Mouse (Mus musculus) erythroblast, embryonic 14.5 days (primary cell): ENCODE measurements around the gene Parvb. TPM values are rescaled to one million over a fixed set of nuclear protein-coding genes. Genes with fewer than 3 reads are reported as not detected.

Experiments
- H3K27me3 ChIP-seq: 2 replicates; pipeline ENCODE4 v1.6.1; 2012; ENCODE audit warnings: inconsistent platforms; ENCODE audit not compliant: control insufficient read depth
- H3K36me3 ChIP-seq: 2 replicates; pipeline ENCODE4 v1.6.1; 2012; ENCODE audit warnings: mild to moderate bottlenecking, inconsistent platforms; ENCODE audit not compliant: control insufficient read depth
- H3K4me1 ChIP-seq: 2 replicates; pipeline ENCODE4 v1.6.1; 2012; ENCODE audit warnings: inconsistent platforms; ENCODE audit not compliant: control insufficient read depth
- H3K4me3 ChIP-seq: replicated peaks from 2 replicates; pipeline ENCODE3; 2012; ENCODE audit warnings: moderate library complexity, mild to moderate bottlenecking, inconsistent platforms
- H3K9me3 ChIP-seq: 2 replicates; pipeline ENCODE4 v1.6.1; 2012; ENCODE audit warnings: low read length, inconsistent platforms, mixed read lengths; ENCODE audit not compliant: control insufficient read depth
- GATA1 ChIP-seq: IDR thresholded peaks from 2 replicates; pipeline ENCODE4 v1.6.1; 2012; ENCODE audit warnings: low read length, inconsistent platforms, mixed read lengths
- TAL1 ChIP-seq: IDR thresholded peaks from 3 replicates; pipeline ENCODE4 v1.6.1; 2012; ENCODE audit warnings: low read length, inconsistent platforms, mixed read lengths
- polyA plus RNA-seq: library from polyadenylated mRNA; stranded (reverse); fragments of >175 nt; gene quantifications from 2 replicates; pipeline ENCODE4 v1.2.3, GENCODE M21; 2012

The Parvb gene
- polyA plus RNA-seq, 1 experiment = 6.3 TPM

DNA sequence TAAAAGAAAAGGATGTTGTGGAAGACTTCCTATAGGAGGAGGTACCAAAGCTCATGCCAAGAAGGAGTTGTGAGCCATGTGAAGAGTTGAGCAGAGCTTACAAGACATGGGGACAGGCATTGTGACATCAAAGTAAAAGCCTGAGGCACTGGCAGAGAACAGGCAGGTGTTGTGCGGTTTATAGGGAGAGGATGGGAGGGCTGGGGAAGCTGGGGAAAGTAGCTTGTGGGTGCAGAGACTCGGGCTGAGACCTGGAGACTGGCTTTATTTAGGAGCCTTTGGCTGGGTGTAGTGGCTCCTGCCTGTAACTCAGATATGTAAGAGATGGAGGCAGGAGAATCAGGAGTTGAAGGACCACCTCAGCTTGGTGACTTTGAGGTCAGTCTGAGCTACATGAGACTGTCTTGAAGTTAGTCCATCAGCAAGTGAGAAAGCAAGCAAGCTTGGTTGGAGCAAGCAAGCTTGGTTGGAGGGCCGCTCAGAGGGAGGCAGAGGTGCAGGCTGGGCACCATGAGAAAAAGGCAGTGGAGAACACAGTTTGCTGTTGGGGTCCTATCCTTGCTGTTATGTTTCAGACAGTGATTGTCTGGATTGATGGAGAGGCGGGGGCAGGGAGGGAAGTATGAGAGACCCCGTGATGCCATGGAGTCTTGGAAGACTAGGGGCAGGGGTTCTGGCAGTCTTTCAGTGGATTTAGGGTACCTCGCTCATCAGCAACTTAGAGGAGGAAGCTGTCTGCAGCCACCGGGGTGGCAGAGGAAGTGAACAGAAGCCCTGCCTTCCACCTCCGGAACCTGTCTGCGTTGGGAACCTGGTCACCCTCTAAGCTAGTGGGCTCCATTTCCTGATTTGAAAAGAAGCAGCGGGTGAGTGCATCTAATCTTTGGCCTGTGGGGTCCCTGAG lies 92.4 kb downstream of the Parvb start, which contains the start of gene Parvg:
Gene Parvg (plus strand): TSS at position 61 of the 904 bp plus-strand sequence.
- no peak for TF ChIP-seq GATA1
- no peak for TF ChIP-seq TAL1
- H3K9me3 ChIP-seq = no peaks in the 10 kb centered on the region
- peak within 1 kb of the TSS; percentile 23 for H3K4me3 ChIP-seq
- H3K27me3 ChIP-seq = no peaks in the 10 kb centered on the region
- no peaks in the 10 kb centered on the region for H3K36me3 ChIP-seq
- no peaks in the 10 kb centered on the region for H3K4me1 ChIP-seq

DNA sequence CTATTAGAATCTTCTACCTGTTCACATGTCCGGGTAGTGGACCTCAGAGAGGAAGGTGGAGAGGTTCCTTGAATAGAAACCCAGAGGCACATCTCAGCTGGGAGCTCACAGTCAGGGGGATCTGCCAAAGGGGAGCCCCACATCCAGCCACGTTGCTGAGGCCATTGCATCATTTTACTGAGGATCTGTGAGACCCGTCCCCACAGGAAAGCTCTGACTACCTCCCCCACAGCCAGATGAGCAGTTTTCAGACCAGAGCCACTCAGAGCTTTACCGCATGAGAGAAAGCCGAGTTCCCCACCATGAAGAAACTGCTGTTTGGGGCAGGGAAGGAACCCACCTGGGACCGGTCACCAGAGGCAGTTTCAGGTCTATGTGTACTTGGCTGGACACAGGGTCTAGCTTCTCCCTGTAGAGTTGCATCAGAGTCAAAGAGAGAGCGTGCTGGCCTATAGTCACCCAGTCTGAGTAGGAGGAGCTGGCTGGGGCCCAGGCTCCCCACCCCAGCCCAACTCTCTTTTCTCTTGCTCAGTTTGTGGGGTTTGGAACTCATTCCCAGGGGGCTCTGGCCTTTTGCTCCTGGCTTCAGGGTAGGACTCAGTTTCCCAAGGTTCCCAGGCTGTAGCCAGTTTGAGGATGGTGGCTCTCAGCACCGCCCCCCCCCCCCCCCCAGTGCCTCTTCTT lies 93.2 kb downstream of the Parvb start:
- no peak for TF ChIP-seq GATA1
- no peak for TF ChIP-seq TAL1
- Histone ChIP-seq H3K4me3 (peak overlapping the region; percentile 23), H3K4me1 (no peaks in the 10 kb centered on the region), H3K36me3 (no peaks in the 10 kb centered on the region), H3K9me3 (no peaks in the 10 kb centered on the region), H3K27me3 (no peaks in the 10 kb centered on the region)

DNA sequence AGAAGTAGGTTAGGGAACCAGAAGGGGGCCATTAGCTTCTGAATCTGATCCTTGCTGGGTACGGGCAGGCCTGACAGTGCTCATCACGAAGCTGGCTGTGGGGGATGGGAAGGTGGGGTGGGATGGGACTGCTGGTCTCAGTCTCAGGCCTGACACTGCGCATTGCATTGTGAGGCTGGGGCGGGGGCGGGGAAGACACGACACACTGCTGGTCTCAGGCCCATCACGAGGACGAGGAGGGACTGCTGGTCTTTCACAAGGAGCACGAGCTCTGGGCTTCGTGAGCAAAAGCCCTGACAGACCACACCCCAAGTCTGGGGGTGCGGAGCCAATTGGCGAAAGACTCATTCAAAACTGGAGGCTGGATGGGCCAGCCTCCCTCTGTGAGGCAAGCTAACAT lies 93.9 kb downstream of the Parvb start:
- Histone ChIP-seq H3K9me3 (no peaks in the 10 kb centered on the region), H3K27me3 (no peaks in the 10 kb centered on the region), H3K36me3 (no peaks in the 10 kb centered on the region), H3K4me3 (no peak overlapping the region), H3K4me1 (no peaks in the 10 kb centered on the region)
- TF ChIP-seq GATA1 (no peak), TAL1 (no peak)

DNA sequence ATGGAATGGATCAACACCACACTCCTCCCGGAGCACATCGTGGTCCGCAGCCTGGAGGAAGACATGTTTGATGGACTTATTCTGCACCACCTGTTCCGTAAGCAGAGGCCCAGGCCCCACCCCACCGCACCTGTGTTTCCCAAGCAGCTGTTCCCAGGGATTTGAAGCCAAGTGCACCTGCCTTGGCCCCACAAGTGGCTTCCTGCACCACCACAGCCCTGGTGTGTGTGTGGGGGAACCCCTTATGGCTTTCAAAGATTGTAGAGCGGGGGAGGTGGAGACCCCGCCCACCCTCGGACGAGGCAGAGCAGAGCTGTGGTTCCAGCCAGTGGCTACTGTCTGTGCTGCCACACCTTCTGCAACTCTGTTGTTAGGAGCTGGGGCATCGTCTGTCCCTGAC lies 97.0 kb downstream of the Parvb start:
- no peaks in the 10 kb centered on the region for H3K4me1 ChIP-seq
- no peak overlapping the region for H3K4me3 ChIP-seq
- no peaks in the 10 kb centered on the region for H3K9me3 ChIP-seq
- TF ChIP-seq GATA1 (no peak), TAL1 (no peak)
- H3K27me3 ChIP-seq = no peaks in the 10 kb centered on the region
- H3K36me3 ChIP-seq = no peaks in the 10 kb centered on the region

DNA sequence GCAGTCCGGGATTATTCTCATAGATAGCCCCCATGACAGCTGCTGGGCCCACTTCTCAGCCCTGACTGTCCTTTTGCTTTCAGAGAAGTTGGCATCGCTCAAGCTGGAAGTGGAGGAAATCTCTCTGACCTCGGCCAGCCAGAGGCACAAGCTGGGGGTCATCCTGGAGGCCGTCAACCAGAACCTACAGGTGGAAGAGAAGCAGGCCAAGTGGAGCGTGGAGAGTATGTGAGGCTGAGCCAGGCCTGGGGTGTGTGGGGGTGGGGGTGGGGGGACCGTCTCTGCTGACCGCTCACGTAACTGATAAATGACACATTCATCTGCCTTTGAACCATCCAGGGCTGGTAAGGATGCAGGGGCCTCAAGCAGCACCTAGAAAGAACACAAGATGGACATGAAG lies 98.1 kb downstream of the Parvb start:
- Histone ChIP-seq H3K36me3 (no peaks in the 10 kb centered on the region), H3K4me3 (no peak overlapping the region), H3K4me1 (no peaks in the 10 kb centered on the region), H3K9me3 (no peaks in the 10 kb centered on the region), H3K27me3 (no peaks in the 10 kb centered on the region)
- TF ChIP-seq TAL1 = no peak
- TF ChIP-seq GATA1 = no peak

DNA sequence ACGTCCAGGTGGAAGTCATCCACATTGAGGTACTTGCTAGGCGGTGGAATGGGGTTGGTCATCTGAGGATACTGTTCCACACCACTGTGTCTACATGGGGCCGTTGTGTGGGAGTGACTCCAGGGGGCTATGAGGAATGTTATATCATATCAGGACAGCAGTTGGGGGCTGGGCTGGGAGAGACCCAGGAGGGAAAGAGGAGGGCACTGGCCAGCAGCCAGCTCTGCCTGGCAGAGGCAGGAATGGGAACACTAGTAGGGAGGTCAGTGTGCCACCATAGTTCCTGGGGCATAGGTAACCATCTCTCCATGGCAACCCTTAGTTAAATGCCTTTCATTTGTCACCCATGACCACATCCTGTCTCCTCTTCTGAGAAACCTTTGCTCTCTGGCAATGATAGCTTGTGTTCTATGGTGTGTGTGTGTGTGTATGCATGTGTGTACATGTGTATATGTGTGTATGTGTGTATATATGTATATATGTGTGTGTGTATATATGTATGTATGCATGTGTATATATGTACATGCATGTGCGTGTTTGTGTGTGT lies 99.3 kb downstream of the Parvb start:
- Histone ChIP-seq H3K9me3 (no peaks in the 10 kb centered on the region), H3K36me3 (no peaks in the 10 kb centered on the region)
- TF ChIP-seq GATA1 (no peak), TAL1 (no peak)

DNA sequence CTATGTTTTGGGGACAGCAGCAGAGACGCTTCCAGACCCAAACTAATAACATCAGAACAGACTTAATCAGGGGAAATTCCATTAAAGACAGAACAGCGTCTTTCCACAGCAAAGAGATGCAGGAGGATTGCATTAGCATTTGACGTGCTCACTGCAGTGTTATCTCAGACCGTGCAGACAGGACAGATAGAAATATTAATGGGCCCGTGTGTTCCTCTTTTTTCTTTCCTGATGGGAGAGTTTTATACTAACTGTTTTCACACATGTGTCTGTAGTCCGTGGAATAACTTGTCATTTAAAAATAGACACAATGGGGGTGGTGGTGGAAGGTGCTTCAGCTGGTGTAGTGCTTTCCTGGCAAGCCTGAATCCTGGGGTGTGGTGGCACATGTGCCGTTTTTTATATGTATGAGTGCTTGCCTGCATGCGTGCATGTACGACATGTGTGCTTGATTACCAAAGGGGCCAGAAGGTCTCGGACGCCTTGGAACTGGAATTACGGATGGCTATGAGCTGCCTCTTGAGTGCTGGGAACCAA lies 104.5 kb downstream of the Parvb start:
- no peaks in the 10 kb centered on the region for H3K27me3 ChIP-seq
- H3K36me3 ChIP-seq = no peaks in the 10 kb centered on the region
- no peak overlapping the region for H3K4me3 ChIP-seq
- no peaks in the 10 kb centered on the region for H3K9me3 ChIP-seq
- no peaks in the 10 kb centered on the region for H3K4me1 ChIP-seq
- no peak for TF ChIP-seq GATA1
- no peak for TF ChIP-seq TAL1

More for the DNA sequence above, 99.3 kb downstream of the Parvb start:
- Histone ChIP-seq H3K27me3 (no peaks in the 10 kb centered on the region), H3K4me3 (no peak overlapping the region), H3K4me1 (no peaks in the 10 kb centered on the region)

DNA sequence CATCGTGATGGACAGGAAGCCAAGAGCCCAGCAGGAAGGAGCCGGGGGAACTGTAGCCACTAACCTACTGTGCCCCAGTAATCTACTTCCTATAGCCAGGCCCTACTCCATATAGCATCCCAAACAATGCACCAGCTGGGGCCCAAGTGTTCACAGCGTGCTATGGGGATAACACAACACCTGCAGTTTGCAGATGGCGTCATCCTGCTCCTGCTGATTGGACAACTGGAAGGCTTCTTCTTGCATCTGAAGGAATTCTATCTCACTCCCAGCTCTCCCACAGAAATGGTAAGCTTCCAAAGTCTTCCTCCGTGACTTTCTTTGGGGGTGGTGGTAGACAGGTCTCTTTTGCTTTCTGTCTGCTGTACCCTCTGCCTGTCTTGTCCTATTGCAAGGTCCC lies 105.8 kb downstream of the Parvb start:
- H3K36me3 ChIP-seq = no peaks in the 10 kb centered on the region
- H3K9me3 ChIP-seq = no peaks in the 10 kb centered on the region
- no peaks in the 10 kb centered on the region for H3K27me3 ChIP-seq
- no peaks in the 10 kb centered on the region for H3K4me1 ChIP-seq
- TF ChIP-seq GATA1 = no peak
- TF ChIP-seq TAL1 = no peak
- H3K4me3 ChIP-seq = no peak overlapping the region

DNA sequence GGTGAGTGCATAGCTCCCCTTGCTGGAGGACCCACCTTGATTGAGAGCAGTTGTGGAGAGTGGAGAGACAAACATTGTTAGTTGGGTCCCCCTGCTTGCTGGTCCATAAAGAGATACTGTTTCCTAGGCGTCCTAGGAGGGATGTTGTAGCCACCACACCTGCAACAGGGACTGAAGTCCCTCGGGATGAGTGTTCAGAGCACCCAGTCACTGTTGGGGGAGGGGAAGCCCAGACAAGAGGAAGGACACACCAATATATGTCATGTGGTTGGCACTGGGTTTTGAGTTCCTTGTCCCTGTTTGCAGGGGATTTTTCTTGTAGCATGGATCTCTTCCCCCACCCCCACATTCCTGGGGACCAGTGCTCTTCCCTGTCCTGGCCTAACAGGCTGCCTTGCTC lies 109.1 kb downstream of the Parvb start:
- Histone ChIP-seq H3K9me3 (no peaks in the 10 kb centered on the region), H3K4me3 (no peak overlapping the region), H3K27me3 (no peaks in the 10 kb centered on the region), H3K4me1 (no peaks in the 10 kb centered on the region), H3K36me3 (no peaks in the 10 kb centered on the region)
- TF ChIP-seq TAL1 (no peak), GATA1 (no peak)
